Mouse (Mus musculus): ENCODE data around the gene Mgat1. TPM values are rescaled to one million over a fixed set of nuclear protein-coding genes. Genes with fewer than 3 reads are reported as not detected.

Gene Mgat1
- polyA plus RNA-seq, 1 experiment: 65.9 TPM

DNA sequence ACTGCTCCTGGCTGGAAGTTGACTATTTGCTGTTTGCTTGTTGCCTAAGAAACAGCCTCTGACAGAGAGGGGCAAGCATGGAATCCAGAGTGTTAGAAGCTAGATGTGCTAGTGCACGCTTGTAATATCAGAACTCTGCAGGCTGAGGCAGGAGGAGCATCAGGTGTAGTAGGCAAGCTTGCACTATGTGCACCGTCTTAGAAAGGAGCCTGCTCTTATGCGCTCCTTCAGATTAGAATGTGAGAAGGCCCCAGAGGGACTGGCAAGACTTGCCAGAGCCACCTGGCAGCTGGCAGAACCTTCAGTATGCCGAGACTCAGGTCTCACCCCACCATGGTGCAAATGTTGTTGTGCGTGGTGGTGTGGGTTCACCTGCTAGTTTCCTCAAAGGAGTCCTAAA, 8.1 kb downstream of the Mgat1 start:
- no peak for DNase-seq (ENCODE audit: low read depth)
- TF ChIP-seq POLR2A (IDR thresholded peaks at IDR 0.05; ENCODE audit: borderline replicate concordance, extremely low read depth, insufficient read depth, insufficient read length, poor library complexity, severe bottlenecking): no peak
- no peak for TF ChIP-seq CTCF (IDR thresholded peaks at IDR 0.05; ENCODE audit: borderline replicate concordance, extremely low read depth, insufficient read depth, insufficient read length)

GRCm38 (mm10) chr11:49253035-49253434, 9.0 kb downstream of the Mgat1 start:
- DNase-seq (ENCODE audit: low read depth): no peak
- TF ChIP-seq CTCF (IDR thresholded peaks at IDR 0.05; ENCODE audit: borderline replicate concordance, extremely low read depth, insufficient read depth, insufficient read length): no peak
- TF ChIP-seq POLR2A (IDR thresholded peaks at IDR 0.05; ENCODE audit: borderline replicate concordance, extremely low read depth, insufficient read depth, insufficient read length, poor library complexity, severe bottlenecking): no peak

DNA sequence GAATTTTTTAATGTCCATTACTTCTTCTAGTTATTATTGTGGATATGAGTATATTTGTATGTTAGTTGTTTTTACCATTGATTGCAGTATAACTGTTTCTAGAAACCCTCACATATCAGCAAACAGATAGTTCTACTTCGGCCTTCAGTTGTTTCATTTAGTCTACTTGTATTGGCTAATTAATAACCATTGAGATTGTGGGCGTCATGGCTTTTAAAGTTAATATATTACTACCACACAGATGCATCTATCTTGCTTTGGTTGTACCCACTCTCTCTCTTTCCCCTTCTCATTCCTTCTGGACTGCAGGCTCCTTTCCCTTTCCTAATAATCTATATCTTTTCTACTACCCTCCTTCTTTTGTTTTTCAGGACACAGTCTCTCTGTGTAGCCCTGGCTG, 15.3 kb downstream of the Mgat1 start:
- TF ChIP-seq CTCF (IDR thresholded peaks at IDR 0.05; ENCODE audit: borderline replicate concordance, extremely low read depth, insufficient read depth, insufficient read length) (no peak), POLR2A (IDR thresholded peaks at IDR 0.05; ENCODE audit: borderline replicate concordance, extremely low read depth, insufficient read depth, insufficient read length, poor library complexity, severe bottlenecking) (no peak)
- DNase-seq (ENCODE audit: low read depth): no peak

DNA sequence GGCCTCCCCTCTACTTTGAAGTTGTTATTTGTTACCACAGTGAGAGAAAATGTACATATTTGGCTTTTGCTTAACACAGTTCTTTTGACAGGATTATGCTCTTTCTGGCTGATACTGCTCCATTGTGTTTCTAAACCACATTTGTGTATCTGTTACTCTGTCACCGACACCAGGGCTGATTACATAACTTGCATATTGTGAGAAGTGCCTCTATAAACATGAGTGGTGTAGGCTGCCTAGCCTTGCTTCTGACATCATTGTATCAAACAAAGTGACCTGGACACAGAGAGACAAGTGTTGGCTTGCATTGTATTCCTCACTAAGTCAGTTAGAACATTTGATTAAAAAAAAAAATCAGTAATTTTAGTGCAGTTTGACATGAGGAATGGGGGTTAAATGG, 15.8 kb downstream of the Mgat1 start:
- TF ChIP-seq CTCF (IDR thresholded peaks at IDR 0.05; ENCODE audit: borderline replicate concordance, extremely low read depth, insufficient read depth, insufficient read length) (no peak), POLR2A (IDR thresholded peaks at IDR 0.05; ENCODE audit: borderline replicate concordance, extremely low read depth, insufficient read depth, insufficient read length, poor library complexity, severe bottlenecking) (no peak)

DNA sequence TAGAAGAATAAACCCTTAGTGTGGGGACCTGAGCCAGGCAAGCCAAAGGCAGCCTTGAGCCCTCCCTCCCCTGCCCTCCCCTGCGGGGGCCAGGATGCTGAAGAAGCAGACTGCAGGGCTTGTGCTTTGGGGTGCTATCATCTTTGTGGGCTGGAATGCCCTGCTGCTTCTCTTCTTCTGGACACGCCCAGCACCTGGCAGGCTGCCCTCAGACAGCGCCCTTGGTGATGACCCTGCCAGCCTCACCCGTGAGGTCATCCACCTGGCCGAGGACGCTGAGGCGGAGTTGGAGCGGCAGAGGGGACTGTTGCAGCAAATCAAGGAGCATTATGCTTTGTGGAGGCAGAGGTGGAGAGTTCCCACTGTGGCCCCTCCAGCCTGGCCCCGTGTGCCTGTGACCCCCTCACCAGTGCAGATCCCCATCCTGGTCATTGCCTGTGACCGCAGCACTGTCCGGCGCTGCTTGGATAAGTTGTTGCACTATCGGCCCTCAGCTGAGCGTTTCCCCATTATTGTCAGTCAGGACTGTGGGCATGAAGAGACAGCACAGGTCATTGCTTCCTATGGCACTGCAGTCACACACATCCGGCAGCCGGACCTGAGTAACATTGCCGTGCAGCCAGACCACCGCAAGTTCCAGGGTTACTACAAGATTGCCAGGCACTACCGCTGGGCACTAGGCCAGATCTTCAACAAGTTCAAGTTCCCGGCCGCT, 16.8 kb downstream of the Mgat1 start:
- no peak for TF ChIP-seq POLR2A (IDR thresholded peaks at IDR 0.05; ENCODE audit: borderline replicate concordance, extremely low read depth, insufficient read depth, insufficient read length, poor library complexity, severe bottlenecking)
- TF ChIP-seq CTCF (IDR thresholded peaks at IDR 0.05; ENCODE audit: borderline replicate concordance, extremely low read depth, insufficient read depth, insufficient read length): no peak

More for the DNA sequence above, 15.8 kb downstream of the Mgat1 start:
- DNase-seq (ENCODE audit: low read depth): no peak

DNA sequence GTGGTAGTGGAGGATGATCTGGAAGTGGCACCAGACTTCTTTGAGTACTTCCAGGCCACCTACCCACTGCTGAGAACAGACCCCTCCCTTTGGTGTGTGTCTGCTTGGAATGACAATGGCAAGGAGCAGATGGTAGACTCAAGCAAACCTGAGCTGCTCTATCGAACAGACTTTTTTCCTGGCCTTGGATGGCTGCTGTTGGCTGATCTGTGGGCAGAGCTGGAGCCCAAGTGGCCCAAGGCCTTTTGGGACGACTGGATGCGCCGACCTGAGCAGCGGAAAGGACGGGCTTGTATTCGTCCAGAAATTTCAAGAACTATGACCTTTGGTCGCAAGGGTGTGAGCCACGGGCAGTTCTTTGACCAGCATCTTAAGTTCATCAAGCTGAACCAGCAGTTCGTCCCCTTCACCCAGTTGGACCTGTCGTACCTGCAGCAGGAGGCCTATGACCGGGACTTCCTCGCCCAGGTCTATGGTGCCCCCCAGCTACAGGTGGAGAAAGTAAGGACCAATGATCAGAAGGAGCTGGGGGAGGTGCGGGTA, 17.4 kb downstream of the Mgat1 start:
- no peak for DNase-seq (ENCODE audit: low read depth)
- TF ChIP-seq POLR2A (IDR thresholded peaks at IDR 0.05; ENCODE audit: borderline replicate concordance, extremely low read depth, insufficient read depth, insufficient read length, poor library complexity, severe bottlenecking) (no peak), CTCF (IDR thresholded peaks at IDR 0.05; ENCODE audit: borderline replicate concordance, extremely low read depth, insufficient read depth, insufficient read length) (no peak)

More for the DNA sequence above, 16.8 kb downstream of the Mgat1 start:
- no peak for DNase-seq (ENCODE audit: low read depth)

DNA sequence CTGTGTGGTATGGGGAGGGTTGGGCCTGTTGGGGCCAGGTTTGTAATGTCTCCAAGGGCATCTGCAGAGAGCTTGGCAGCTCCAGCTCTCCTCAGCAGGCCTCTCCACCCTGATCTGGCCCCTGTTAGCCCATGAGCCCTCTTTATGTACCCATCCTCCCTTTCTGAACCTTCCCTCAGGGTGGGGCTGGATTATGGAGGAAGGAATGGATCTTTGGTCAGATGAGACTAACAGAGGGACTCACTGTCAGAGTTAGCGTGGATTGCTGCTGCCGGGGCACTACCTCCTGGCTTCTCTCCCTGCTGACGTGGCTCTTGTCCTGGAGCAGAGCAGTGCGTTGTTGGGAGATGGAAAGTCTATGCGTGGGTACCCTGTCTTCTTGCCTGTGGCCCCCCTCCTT, 18.3 kb downstream of the Mgat1 start:
- TF ChIP-seq POLR2A (IDR thresholded peaks at IDR 0.05; ENCODE audit: borderline replicate concordance, extremely low read depth, insufficient read depth, insufficient read length, poor library complexity, severe bottlenecking) (no peak), CTCF (IDR thresholded peaks at IDR 0.05; ENCODE audit: borderline replicate concordance, extremely low read depth, insufficient read depth, insufficient read length) (no peak)
- no peak for DNase-seq (ENCODE audit: low read depth)

DNA sequence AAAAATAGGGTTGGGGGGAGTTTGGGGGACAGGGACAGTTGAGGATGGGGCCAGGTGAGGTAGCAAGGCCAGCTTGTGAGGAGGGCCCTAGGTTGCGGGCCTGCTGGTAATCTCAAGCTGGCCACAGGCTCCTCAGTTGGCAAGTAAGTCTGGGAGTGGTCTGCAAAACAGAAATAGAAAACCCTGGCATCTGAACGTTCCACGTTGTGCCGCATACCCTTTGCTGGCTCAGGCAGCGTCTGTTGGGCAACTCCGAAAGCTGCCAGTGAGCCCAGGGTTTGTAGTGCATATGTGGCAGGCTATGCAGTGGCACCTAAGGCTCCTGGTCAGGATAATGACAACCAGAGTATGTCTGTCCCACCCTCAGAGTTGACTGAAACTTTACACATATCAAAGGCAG, 19.2 kb downstream of the Mgat1 start:
- no peak for DNase-seq (ENCODE audit: low read depth)
- TF ChIP-seq CTCF (IDR thresholded peaks at IDR 0.05; ENCODE audit: borderline replicate concordance, extremely low read depth, insufficient read depth, insufficient read length) (no peak), POLR2A (IDR thresholded peaks at IDR 0.05; ENCODE audit: borderline replicate concordance, extremely low read depth, insufficient read depth, insufficient read length, poor library complexity, severe bottlenecking) (no peak)

DNA sequence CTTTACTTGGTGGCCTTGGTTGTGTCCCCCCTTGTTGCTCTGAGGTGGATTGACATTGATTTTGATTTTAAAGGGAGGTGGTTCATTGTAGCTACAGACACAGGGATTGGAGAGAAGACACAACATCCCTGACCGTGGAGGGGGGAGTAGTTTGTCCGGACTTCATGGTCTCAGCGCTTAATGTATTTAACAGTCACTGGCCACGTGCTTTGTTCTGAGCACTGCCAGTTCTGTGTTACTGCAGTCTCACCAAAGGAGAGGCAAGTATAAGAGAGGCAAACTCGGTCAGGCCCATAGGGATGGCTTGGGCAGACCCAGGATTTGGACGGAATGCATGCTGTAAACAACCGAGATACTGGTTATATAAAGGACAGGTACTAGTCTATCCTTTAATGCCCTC, 20.1 kb downstream of the Mgat1 start:
- TF ChIP-seq POLR2A (IDR thresholded peaks at IDR 0.05; ENCODE audit: borderline replicate concordance, extremely low read depth, insufficient read depth, insufficient read length, poor library complexity, severe bottlenecking) (no peak), CTCF (IDR thresholded peaks at IDR 0.05; ENCODE audit: borderline replicate concordance, extremely low read depth, insufficient read depth, insufficient read length) (no peak)
- DNase-seq (ENCODE audit: low read depth): no peak

- no peak for TF ChIP-seq CTCF (IDR thresholded peaks at IDR 0.05; ENCODE audit: borderline replicate concordance, extremely low read depth, insufficient read depth, insufficient read length)
- no peak for TF ChIP-seq POLR2A (IDR thresholded peaks at IDR 0.05; ENCODE audit: borderline replicate concordance, extremely low read depth, insufficient read depth, insufficient read length, poor library complexity, severe bottlenecking)
- no peak for DNase-seq (ENCODE audit: low read depth)
These were observed 20.6 kb downstream of the Mgat1 start for GRCm38 (mm10) chr11:49264622-49265021.

- TF ChIP-seq POLR2A (IDR thresholded peaks at IDR 0.05; ENCODE audit: borderline replicate concordance, extremely low read depth, insufficient read depth, insufficient read length, poor library complexity, severe bottlenecking): no peak
- no peak for TF ChIP-seq CTCF (IDR thresholded peaks at IDR 0.05; ENCODE audit: borderline replicate concordance, extremely low read depth, insufficient read depth, insufficient read length)
- DNase-seq (ENCODE audit: low read depth): no peak
These were observed 21.1 kb downstream of the Mgat1 start for GRCm38 (mm10) chr11:49265101-49265500.

- TF ChIP-seq CTCF (IDR thresholded peaks at IDR 0.05; ENCODE audit: borderline replicate concordance, extremely low read depth, insufficient read depth, insufficient read length) (no peak), POLR2A (IDR thresholded peaks at IDR 0.05; ENCODE audit: borderline replicate concordance, extremely low read depth, insufficient read depth, insufficient read length, poor library complexity, severe bottlenecking) (no peak)
These were observed 22.7 kb downstream of the Mgat1 start for GRCm38 (mm10) chr11:49266671-49267070.

More at GRCm38 (mm10) chr11:49266671-49267070, 22.7 kb downstream of the Mgat1 start:
- no peak for DNase-seq (ENCODE audit: low read depth)

Data from brain, embryonic 14.5 days (tissue).